Mouse (Mus musculus): ENCODE data around the gene 0610030E20Rik. TPM values are rescaled to one million over a fixed set of nuclear protein-coding genes. Genes with fewer than 3 reads are reported as not detected.

Gene 0610030E20Rik
- polyA plus RNA-seq, 1 experiment from 2014 or later: 16.0 TPM

- Histone ChIP-seq H3K27ac (ENCODE audit: low read length) (peak overlapping the region; percentile 75), H3K4me3 (ENCODE audit: low read length) (peak overlapping the region; percentile 94), H3K36me3 (ENCODE audit: control insufficient read depth, insufficient read depth) (peaks cover 5% of the 10 kb centered on the region; the same call in 1 of the 2 replicates), H3K9me3 (replicated peaks; ENCODE audit: control insufficient read depth, low read length) (no peaks in the 10 kb centered on the region), H3K4me2 (ENCODE audit: low read depth, low read length) (peak overlapping the region; percentile 93), H3K9ac (ENCODE audit: low read length) (peak overlapping the region; percentile 94), H3K27me3 (ENCODE audit: control insufficient read depth, insufficient read depth, low read length) (no peaks in the 10 kb centered on the region), H3K4me1 (ENCODE audit: control insufficient read depth, insufficient read depth, low read length) (peaks cover 27% of the 10 kb centered on the region)
- peak; percentile 10; the same call in 1 of the 2 replicates for ATAC-seq (replicated peaks; ENCODE audit: extremely low read depth, insufficient read depth, low FRiP score)
- WGBS: under 1% methylated on average over 35 of the region's 42 CpGs
These were observed 2.6 kb upstream of the 0610030E20Rik start for GRCm38 (mm10) chr6:72344396-72345073.

GRCm38 (mm10) chr6:72345074-72345567, 2.0 kb upstream of the 0610030E20Rik start, which contains the start of gene Usp39:
Usp39 (minus strand) TSS chr6:72345184.
- under 1% methylated on average over 30 of the region's 30 CpGs for WGBS

GRCm38 (mm10) chr6:72345633-72346032, 1.5 kb upstream of the 0610030E20Rik start:
- no peak for ATAC-seq (replicated peaks; ENCODE audit: extremely low read depth, insufficient read depth, low FRiP score)

More at GRCm38 (mm10) chr6:72345074-72345567, 2.0 kb upstream of the 0610030E20Rik start, which contains the start of gene Usp39:
- H3K4me1 ChIP-seq (ENCODE audit: control insufficient read depth, insufficient read depth, low read length): peaks cover 27% of the 10 kb centered on the region
- H3K36me3 ChIP-seq (ENCODE audit: control insufficient read depth, insufficient read depth): peaks cover 5% of the 10 kb centered on the region
- ATAC-seq (replicated peaks; ENCODE audit: extremely low read depth, insufficient read depth, low FRiP score): peak; percentile 78
- H3K4me3 ChIP-seq (ENCODE audit: low read length): peak within 1 kb of the TSS; percentile 94
- H3K27ac ChIP-seq (ENCODE audit: low read length): peak within 1 kb of the TSS; percentile 83
- peak within 1 kb of the TSS; percentile 93 for H3K4me2 ChIP-seq (ENCODE audit: low read depth, low read length)
- peak within 1 kb of the TSS; percentile 94 for H3K9ac ChIP-seq (ENCODE audit: low read length)
- H3K27me3 ChIP-seq (ENCODE audit: control insufficient read depth, insufficient read depth, low read length): no peaks in the 10 kb centered on the region
- H3K9me3 ChIP-seq (replicated peaks; ENCODE audit: control insufficient read depth, low read length): no peaks in the 10 kb centered on the region

GRCm38 (mm10) chr6:72346261-72346660, 856 bp upstream of the 0610030E20Rik start:
- peaks cover 27% of the 10 kb centered on the region for H3K4me1 ChIP-seq (ENCODE audit: control insufficient read depth, insufficient read depth, low read length)
- no peak for ATAC-seq (replicated peaks; ENCODE audit: extremely low read depth, insufficient read depth, low FRiP score)
- H3K4me3 ChIP-seq (ENCODE audit: low read length): no peak overlapping the region
- no peaks in the 10 kb centered on the region for H3K9me3 ChIP-seq (replicated peaks; ENCODE audit: control insufficient read depth, low read length)
- H3K4me2 ChIP-seq (ENCODE audit: low read depth, low read length): no peak overlapping the region
- no peak overlapping the region for H3K27ac ChIP-seq (ENCODE audit: low read length)
- no peaks in the 10 kb centered on the region for H3K27me3 ChIP-seq (ENCODE audit: control insufficient read depth, insufficient read depth, low read length)
- H3K9ac ChIP-seq (ENCODE audit: low read length): no peak overlapping the region
- 84% methylated on average over 4 of the region's 4 CpGs for WGBS
- H3K36me3 ChIP-seq (ENCODE audit: control insufficient read depth, insufficient read depth): peaks cover 10% of the 10 kb centered on the region

More at GRCm38 (mm10) chr6:72345633-72346032, 1.5 kb upstream of the 0610030E20Rik start:
- Histone ChIP-seq H3K4me2 (ENCODE audit: low read depth, low read length) (peak overlapping the region; percentile 93), H3K4me1 (ENCODE audit: control insufficient read depth, insufficient read depth, low read length) (peaks cover 27% of the 10 kb centered on the region), H3K9me3 (replicated peaks; ENCODE audit: control insufficient read depth, low read length) (no peaks in the 10 kb centered on the region), H3K27me3 (ENCODE audit: control insufficient read depth, insufficient read depth, low read length) (no peaks in the 10 kb centered on the region), H3K27ac (ENCODE audit: low read length) (peak overlapping the region; percentile 83), H3K4me3 (ENCODE audit: low read length) (peak overlapping the region; percentile 94), H3K9ac (ENCODE audit: low read length) (peak overlapping the region; percentile 94), H3K36me3 (ENCODE audit: control insufficient read depth, insufficient read depth) (peaks cover 10% of the 10 kb centered on the region)
- WGBS: 35% methylated on average over 6 of the region's 6 CpGs

- WGBS: 78% methylated on average over 10 of the region's 10 CpGs
- Histone ChIP-seq H3K27ac (ENCODE audit: low read length) (no peak overlapping the region), H3K4me3 (ENCODE audit: low read length) (peak overlapping the region; percentile 65; the same call in 1 of the 2 replicates)
These were observed 1.3 kb downstream of the 0610030E20Rik start for GRCm38 (mm10) chr6:72348411-72348810.

GRCm38 (mm10) chr6:72350214-72350613, 3.1 kb downstream of the 0610030E20Rik start:
- Histone ChIP-seq H3K4me1 (ENCODE audit: control insufficient read depth, insufficient read depth, low read length) (peaks cover 34% of the 10 kb centered on the region), H3K36me3 (ENCODE audit: control insufficient read depth, insufficient read depth) (peaks cover 10% of the 10 kb centered on the region), H3K4me3 (ENCODE audit: low read length) (no peak overlapping the region), H3K9me3 (replicated peaks; ENCODE audit: control insufficient read depth, low read length) (no peaks in the 10 kb centered on the region), H3K27ac (ENCODE audit: low read length) (no peak overlapping the region), H3K4me2 (ENCODE audit: low read depth, low read length) (no peak overlapping the region), H3K27me3 (ENCODE audit: control insufficient read depth, insufficient read depth, low read length) (no peaks in the 10 kb centered on the region), H3K9ac (ENCODE audit: low read length) (no peak overlapping the region)
- no peak for ATAC-seq (replicated peaks; ENCODE audit: extremely low read depth, insufficient read depth, low FRiP score)
- WGBS: 86% methylated on average over 2 of the region's 2 CpGs

More at GRCm38 (mm10) chr6:72348411-72348810, 1.3 kb downstream of the 0610030E20Rik start:
- Histone ChIP-seq H3K9me3 (replicated peaks; ENCODE audit: control insufficient read depth, low read length) (no peaks in the 10 kb centered on the region), H3K9ac (ENCODE audit: low read length) (peak overlapping the region; percentile 95), H3K4me2 (ENCODE audit: low read depth, low read length) (peak overlapping the region; percentile 88), H3K27me3 (ENCODE audit: control insufficient read depth, insufficient read depth, low read length) (no peaks in the 10 kb centered on the region), H3K36me3 (ENCODE audit: control insufficient read depth, insufficient read depth) (peaks cover 10% of the 10 kb centered on the region), H3K4me1 (ENCODE audit: control insufficient read depth, insufficient read depth, low read length) (peaks cover 37% of the 10 kb centered on the region)
- no peak for ATAC-seq (replicated peaks; ENCODE audit: extremely low read depth, insufficient read depth, low FRiP score)

GRCm38 (mm10) chr6:72352636-72353405, 5.7 kb downstream of the 0610030E20Rik start:
- H3K4me1 ChIP-seq (ENCODE audit: control insufficient read depth, insufficient read depth, low read length): peaks cover 28% of the 10 kb centered on the region
- peak overlapping the region; percentile 11; the same call in 1 of the 2 replicates for H3K27ac ChIP-seq (ENCODE audit: low read length)
- H3K9me3 ChIP-seq (replicated peaks; ENCODE audit: control insufficient read depth, low read length): no peaks in the 10 kb centered on the region
- H3K27me3 ChIP-seq (ENCODE audit: control insufficient read depth, insufficient read depth, low read length): no peaks in the 10 kb centered on the region
- H3K4me3 ChIP-seq (ENCODE audit: low read length): no peak overlapping the region
- no peak for ATAC-seq (replicated peaks; ENCODE audit: extremely low read depth, insufficient read depth, low FRiP score)
- no peak overlapping the region for H3K9ac ChIP-seq (ENCODE audit: low read length)
- H3K4me2 ChIP-seq (ENCODE audit: low read depth, low read length): no peak overlapping the region
- H3K36me3 ChIP-seq (ENCODE audit: control insufficient read depth, insufficient read depth): peaks cover 10% of the 10 kb centered on the region
- 42% methylated on average over 5 of the region's 5 CpGs for WGBS

- no peak overlapping the region for H3K4me2 ChIP-seq (ENCODE audit: low read depth, low read length)
- peaks cover 21% of the 10 kb centered on the region for H3K4me1 ChIP-seq (ENCODE audit: control insufficient read depth, insufficient read depth, low read length)
- no peak overlapping the region for H3K9ac ChIP-seq (ENCODE audit: low read length)
- H3K4me3 ChIP-seq (ENCODE audit: low read length): no peak overlapping the region
- H3K27ac ChIP-seq (ENCODE audit: low read length): no peak overlapping the region
- H3K27me3 ChIP-seq (ENCODE audit: control insufficient read depth, insufficient read depth, low read length): no peaks in the 10 kb centered on the region
- 86% methylated on average over 1 of the region's 1 CpGs for WGBS
- no peak for ATAC-seq (replicated peaks; ENCODE audit: extremely low read depth, insufficient read depth, low FRiP score)
- H3K9me3 ChIP-seq (replicated peaks; ENCODE audit: control insufficient read depth, low read length): no peaks in the 10 kb centered on the region
- peaks cover 16% of the 10 kb centered on the region for H3K36me3 ChIP-seq (ENCODE audit: control insufficient read depth, insufficient read depth)
These were observed 6.9 kb downstream of the 0610030E20Rik start for GRCm38 (mm10) chr6:72354025-72354424.
